Mouse (Mus musculus): ENCODE results near the gene Gm10061.

GRCm38 (mm10) chr16:89174435-89174834 lies 23.5 kb downstream of the Gm10061 start, which contains the start of gene 1110057P08Rik:
- TF ChIP-seq CTCF (IDR thresholded peaks at IDR 0.05; ENCODE audit: borderline replicate concordance, insufficient read depth, low read depth, low read length), result no peak
- no peak for TF ChIP-seq POLR2A (IDR thresholded peaks at IDR 0.05; ENCODE audit: borderline replicate concordance, insufficient read depth, low read length)
